Mouse (Mus musculus): ENCODE measurements at regions not wholly inside any gene's neighbourhood (a gene's known extent, or its start where the extent isn't known, plus 50 kb on each side); places are given as distances from the start of the nearest gene placed in this dataset.

DNA sequence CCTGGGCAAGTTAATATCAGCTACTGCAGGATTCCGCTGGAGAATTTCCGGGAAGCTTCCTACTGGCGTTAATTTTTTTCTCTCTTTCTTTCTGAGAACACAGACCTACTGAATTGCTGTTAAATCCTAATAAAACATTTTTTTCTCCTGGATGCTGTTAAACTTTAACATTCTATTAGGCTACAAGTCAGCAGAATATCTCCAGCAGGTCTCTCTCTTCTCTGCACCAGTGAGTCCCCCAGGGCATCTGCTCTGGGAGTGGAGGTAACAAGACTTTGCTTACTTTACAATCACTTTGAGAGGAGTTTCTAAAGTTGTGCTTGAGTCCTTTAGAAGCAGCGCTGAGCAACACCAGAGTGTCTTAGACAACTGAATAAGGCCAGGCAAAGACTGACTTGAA, 63.7 kb downstream of the Foxd1 start:
- TF ChIP-seq SMC3 (IDR thresholded peaks at IDR 0.05; ENCODE audit: low read depth, low read length), result no peak
- no peak for TF ChIP-seq MXI1 (IDR thresholded peaks at IDR 0.05; ENCODE audit: low read depth, low read length)
- no peak for TF ChIP-seq POLR2A (IDR thresholded peaks at IDR 0.05; ENCODE audit: low read depth, low read length)
- TF ChIP-seq MAX (IDR thresholded peaks at IDR 0.05; ENCODE audit: low read length), result no peak
- TF ChIP-seq CTCF (conservative IDR thresholded peaks at IDR 0.05 in 1 of 2, IDR thresholded peaks at IDR 0.05 in 1 of 2; ENCODE audit: low read depth in 2 of 2, low read length in 2 of 2), result no peak
- no peak for TF ChIP-seq HCFC1 (IDR thresholded peaks at IDR 0.05; ENCODE audit: low read depth, low read length)
- TF ChIP-seq ZMIZ1 (IDR thresholded peaks at IDR 0.05; ENCODE audit: low read depth, low read length), result no peak
- no peak for TF ChIP-seq RAD21 (IDR thresholded peaks at IDR 0.05; ENCODE audit: low read depth, low read length)
- no peak for TF ChIP-seq ZNF384 (IDR thresholded peaks at IDR 0.05; ENCODE audit: low read depth, low read length)
